Mouse (Mus musculus): Measurements from ENCODE around the gene Plagl2. TPM values are rescaled to one million over a fixed set of nuclear protein-coding genes. Genes with fewer than 3 reads are reported as not detected.

Gene Plagl2
- total and polyA plus RNA-seq, 3 experiments: 3.0 to 4.1 (median 3.5) TPM

GRCm38 (mm10) chr2:153214771-153215259, 26.4 kb downstream of the Plagl2 start:
- intact Hi-C loops (cut with DNase I): no loop called here
- DNase-seq: peak in 1 of 2 experiments; percentile 35
- Histone ChIP-seq H3K4me3 (no peak overlapping the region), H3K36me3 (ENCODE audit: control insufficient read depth, insufficient read depth, low read length) (no peaks in the 10 kb centered on the region), H3K9ac (ENCODE audit: low read depth, low read length) (no peak overlapping the region), H3K4me1 (ENCODE audit: control insufficient read depth, insufficient read depth, low read length) (peaks cover 3% of the 10 kb centered on the region), H3K79me2 (replicated peaks; ENCODE audit: control insufficient read depth, insufficient read depth, low read length) (no peaks in the 10 kb centered on the region), H3K27me3 (ENCODE audit: control insufficient read depth, insufficient read depth, low read length) (no peaks in the 10 kb centered on the region), H3K27ac (no peak overlapping the region)
- WGBS: 31% methylated on average over 6 of the region's 6 CpGs
- no peak for TF ChIP-seq POLR2A (IDR thresholded peaks at IDR 0.05; ENCODE audit: insufficient read depth, low read depth, low read length)

GRCm38 (mm10) chr2:153213351-153213750, 27.9 kb downstream of the Plagl2 start:
- no peak overlapping the region for H3K4me3 ChIP-seq
- H3K27ac ChIP-seq: no peak overlapping the region
- no peaks in the 10 kb centered on the region for H3K79me2 ChIP-seq (replicated peaks; ENCODE audit: control insufficient read depth, insufficient read depth, low read length)
- no peaks in the 10 kb centered on the region for H3K27me3 ChIP-seq (ENCODE audit: control insufficient read depth, insufficient read depth, low read length)
- H3K36me3 ChIP-seq (ENCODE audit: control insufficient read depth, insufficient read depth, low read length): no peaks in the 10 kb centered on the region
- no peak for DNase-seq
- no peak overlapping the region for H3K9ac ChIP-seq (ENCODE audit: low read depth, low read length)
- peaks cover 3% of the 10 kb centered on the region for H3K4me1 ChIP-seq (ENCODE audit: control insufficient read depth, insufficient read depth, low read length)
- TF ChIP-seq EP300 (IDR thresholded peaks at IDR 0.05; ENCODE audit: insufficient read depth, low read depth, low read length): no peak
- no peak for TF ChIP-seq CTCF (IDR thresholded peaks at IDR 0.05)
- no peak for TF ChIP-seq POLR2A (IDR thresholded peaks at IDR 0.05; ENCODE audit: insufficient read depth, low read depth, low read length)
- intact Hi-C loops (cut with DNase I): no loop called here
- WGBS: 89% methylated on average over 4 of the region's 4 CpGs

- WGBS: 94% methylated on average over 5 of the region's 5 CpGs
- H3K27ac ChIP-seq: no peak overlapping the region
- H3K36me3 ChIP-seq (ENCODE audit: control insufficient read depth, insufficient read depth, low read length): no peaks in the 10 kb centered on the region
- H3K9ac ChIP-seq (ENCODE audit: low read depth, low read length): no peak overlapping the region
- no peaks in the 10 kb centered on the region for H3K79me2 ChIP-seq (replicated peaks; ENCODE audit: control insufficient read depth, insufficient read depth, low read length)
- TF ChIP-seq CTCF (IDR thresholded peaks at IDR 0.05) (no peak), EP300 (IDR thresholded peaks at IDR 0.05; ENCODE audit: insufficient read depth, low read depth, low read length) (no peak), POLR2A (IDR thresholded peaks at IDR 0.05; ENCODE audit: insufficient read depth, low read depth, low read length) (no peak)
- intact Hi-C loops (cut with DNase I): no loop called here
- no peak for DNase-seq
- no peaks in the 10 kb centered on the region for H3K27me3 ChIP-seq (ENCODE audit: control insufficient read depth, insufficient read depth, low read length)
- peaks cover 3% of the 10 kb centered on the region for H3K4me1 ChIP-seq (ENCODE audit: control insufficient read depth, insufficient read depth, low read length)
- H3K4me3 ChIP-seq: no peak overlapping the region
These were observed 29.8 kb downstream of the Plagl2 start for GRCm38 (mm10) chr2:153211451-153211850.

- Histone ChIP-seq H3K9ac (ENCODE audit: low read depth, low read length) (no peak overlapping the region), H3K4me1 (ENCODE audit: control insufficient read depth, insufficient read depth, low read length) (0 out of 2 replicates have a peak, but pooled peaks cover under 1% of the 10 kb centered on the region), H3K36me3 (ENCODE audit: control insufficient read depth, insufficient read depth, low read length) (no peaks in the 10 kb centered on the region), H3K27me3 (ENCODE audit: control insufficient read depth, insufficient read depth, low read length) (no peaks in the 10 kb centered on the region), H3K27ac (no peak overlapping the region), H3K4me3 (no peak overlapping the region), H3K79me2 (replicated peaks; ENCODE audit: control insufficient read depth, insufficient read depth, low read length) (no peaks in the 10 kb centered on the region)
- DNase-seq: no peak
- WGBS: 77% methylated on average over 5 of the region's 5 CpGs
- no peak for TF ChIP-seq EP300 (IDR thresholded peaks at IDR 0.05; ENCODE audit: insufficient read depth, low read depth, low read length)
- no peak for TF ChIP-seq CTCF (IDR thresholded peaks at IDR 0.05)
- intact Hi-C loops (cut with DNase I): no loop called here
These were observed 31.9 kb downstream of the Plagl2 start for GRCm38 (mm10) chr2:153209286-153209685.

GRCm38 (mm10) chr2:153208149-153208548, 33.1 kb downstream of the Plagl2 start:
- Histone ChIP-seq H3K79me2 (replicated peaks; ENCODE audit: control insufficient read depth, insufficient read depth, low read length) (no peaks in the 10 kb centered on the region), H3K9ac (ENCODE audit: low read depth, low read length) (no peak overlapping the region), H3K4me3 (no peak overlapping the region), H3K4me1 (ENCODE audit: control insufficient read depth, insufficient read depth, low read length) (no peaks in the 10 kb centered on the region; the same call in 1 of the 2 replicates), H3K36me3 (ENCODE audit: control insufficient read depth, insufficient read depth, low read length) (no peaks in the 10 kb centered on the region; the same call in 1 of the 2 replicates), H3K27ac (no peak overlapping the region), H3K27me3 (ENCODE audit: control insufficient read depth, insufficient read depth, low read length) (no peaks in the 10 kb centered on the region)
- 88% methylated on average over 2 of the region's 2 CpGs for WGBS
- intact Hi-C loops (cut with DNase I): no loop called here
- DNase-seq: no peak
- TF ChIP-seq EP300 (IDR thresholded peaks at IDR 0.05; ENCODE audit: insufficient read depth, low read depth, low read length): no peak
- no peak for TF ChIP-seq POLR2A (IDR thresholded peaks at IDR 0.05; ENCODE audit: insufficient read depth, low read depth, low read length)
- no peak for TF ChIP-seq CTCF (IDR thresholded peaks at IDR 0.05)

- Histone ChIP-seq H3K79me2 (replicated peaks; ENCODE audit: control insufficient read depth, insufficient read depth, low read length) (no peaks in the 10 kb centered on the region), H3K9ac (ENCODE audit: low read depth, low read length) (no peak overlapping the region), H3K4me3 (no peak overlapping the region), H3K27me3 (ENCODE audit: control insufficient read depth, insufficient read depth, low read length) (no peaks in the 10 kb centered on the region), H3K4me1 (ENCODE audit: control insufficient read depth, insufficient read depth, low read length) (no peaks in the 10 kb centered on the region; the same call in none of the 2 replicates), H3K27ac (no peak overlapping the region), H3K36me3 (ENCODE audit: control insufficient read depth, insufficient read depth, low read length) (no peaks in the 10 kb centered on the region; the same call in 1 of the 2 replicates)
- DNase-seq: no peak
- TF ChIP-seq CTCF (IDR thresholded peaks at IDR 0.05): no peak
- intact Hi-C loops (cut with DNase I): no loop called here
- WGBS: 92% methylated on average over 1 of the region's 1 CpGs
These were observed 38.5 kb downstream of the Plagl2 start for GRCm38 (mm10) chr2:153202766-153203165.

Measured in heart, adult 2 months (tissue).